Mouse (Mus musculus) C2C12 (cell line): ENCODE results near the gene Ank.

Experiments used
- CTCF ChIP-seq: IDR thresholded peaks from one replicate; pipeline ENCODE4 v1.5.1; 2011; ENCODE audit not compliant: control insufficient read depth, insufficient read depth, insufficient read length
- USF1 ChIP-seq: IDR thresholded peaks from one replicate; pipeline ENCODE4 v1.6.1; 2011; ENCODE audit warnings: low read depth, mild to moderate bottlenecking, control low read depth, moderate library complexity

GRCm38 (mm10) chr15:27567356-27567755 is 100.9 kb downstream of the Ank start:
- TF ChIP-seq USF1 (no peak), CTCF (no peak)
